Mouse (Mus musculus) monocyte, adult 5-6 weeks (primary cell): ENCODE results near the gene Sec14l1. TPM values are rescaled to one million over a fixed set of nuclear protein-coding genes. Genes with fewer than 3 reads are reported as not detected.
A peak's percentile ranks its signal among the peaks of the same experiment; 100 is the strongest.

Source experiments
- ATAC-seq: fragments of 153-309, 156-312 bp; replicated peaks from 2 replicates; pipeline ENCODE4 v1.8.0; 2017; ENCODE audit warnings: mild to moderate bottlenecking; ENCODE audit not compliant: low TSS enrichment, insufficient number of reproducible peaks, severe bottlenecking, poor library complexity, low FRiP score
- total RNA-seq: library from RNA; stranded (forward); fragments of 200-1000, 200-491, 200-594 nt; gene quantifications from 3 replicates; pipeline ENCODE4 v1.2.3, GENCODE M21; 2017

Sec14l1 gene
- total RNA-seq, 1 experiment from 2014 or later = 72.7 TPM

DNA sequence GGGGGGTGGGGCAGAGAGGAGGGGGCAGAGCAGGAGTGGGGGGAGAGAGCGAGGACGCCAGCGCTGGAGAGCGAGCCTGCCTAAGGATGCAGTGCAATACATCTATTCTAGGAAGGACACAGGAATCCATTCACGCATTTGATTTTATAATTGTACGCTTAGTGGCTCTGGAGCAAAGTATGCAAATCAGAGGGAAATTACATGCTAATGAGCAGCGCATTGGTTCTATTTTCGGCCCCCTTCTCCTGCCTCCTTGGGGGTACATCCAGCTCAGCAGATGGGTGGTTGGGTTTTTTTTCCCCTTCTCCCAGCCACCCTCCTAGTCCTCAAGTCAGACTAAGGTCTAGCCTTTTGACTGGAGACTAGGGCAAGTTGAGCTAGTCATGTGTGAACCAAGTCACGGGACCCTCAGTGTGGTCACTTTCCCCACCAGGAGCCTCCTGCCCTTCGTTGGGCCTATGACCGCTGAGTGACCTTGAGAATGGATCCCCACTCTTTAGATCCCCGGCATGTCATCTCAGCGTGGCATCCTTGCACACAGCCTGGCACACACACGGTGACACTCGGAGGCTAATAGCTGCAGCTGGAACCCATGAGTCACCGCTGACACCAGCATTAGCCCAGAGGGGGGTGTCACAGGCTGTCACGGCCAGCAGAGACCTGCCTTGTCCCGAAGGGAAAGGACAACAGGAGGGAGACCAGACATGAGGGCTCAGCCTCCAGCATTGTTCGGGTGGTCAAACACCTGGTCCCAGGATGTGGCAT, 55.0 kb downstream of the Sec14l1 start:
- ATAC-seq = no peak

DNA sequence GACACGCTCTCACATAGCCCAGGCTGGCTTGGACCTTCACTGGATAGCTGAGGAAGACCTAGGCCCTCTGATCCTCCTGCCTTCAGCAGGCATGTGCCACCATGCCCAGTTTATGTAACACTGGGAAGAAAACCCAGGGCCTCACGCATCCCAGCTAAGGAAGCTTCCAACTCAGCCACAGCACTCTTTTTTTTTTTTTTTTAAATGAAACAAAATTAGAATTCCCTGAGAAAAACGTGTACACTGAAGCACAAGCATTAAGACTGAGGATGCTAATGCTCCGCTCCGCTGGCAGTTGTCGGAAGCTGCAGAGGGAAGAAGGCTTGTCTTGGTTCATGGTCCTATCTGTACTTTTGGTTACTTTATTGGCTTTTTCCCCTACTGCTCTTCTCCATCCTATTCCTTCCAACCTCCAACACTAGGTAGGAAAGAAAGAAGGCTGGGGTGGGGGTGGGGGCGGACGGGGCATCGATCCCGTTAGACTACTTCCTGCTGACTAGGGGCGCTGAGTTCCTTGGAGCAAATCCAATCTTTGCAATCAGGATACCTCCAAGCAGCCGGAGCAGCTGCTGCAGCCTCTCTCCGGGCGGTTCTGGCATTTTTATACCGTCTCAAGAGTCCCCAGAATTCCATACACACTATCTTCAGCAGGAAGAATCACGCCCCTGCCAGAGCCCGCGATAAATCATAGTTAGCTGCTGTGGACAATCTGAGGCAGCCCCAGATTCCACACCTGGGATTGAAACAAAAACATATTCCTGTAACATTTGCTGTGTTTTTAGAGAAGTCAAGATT, 59.3 kb downstream of the Sec14l1 start:
- ATAC-seq = no peak

- ATAC-seq = 0 out of 2 replicates have a peak, but pooled peaks have one; percentile 20
Observed at GRCm38 (mm10) chr11:117174924-117175323, 60.0 kb downstream of the Sec14l1 start.

GRCm38 (mm10) chr11:117175472-117175871, 60.5 kb downstream of the Sec14l1 start:
- ATAC-seq = no peak

DNA sequence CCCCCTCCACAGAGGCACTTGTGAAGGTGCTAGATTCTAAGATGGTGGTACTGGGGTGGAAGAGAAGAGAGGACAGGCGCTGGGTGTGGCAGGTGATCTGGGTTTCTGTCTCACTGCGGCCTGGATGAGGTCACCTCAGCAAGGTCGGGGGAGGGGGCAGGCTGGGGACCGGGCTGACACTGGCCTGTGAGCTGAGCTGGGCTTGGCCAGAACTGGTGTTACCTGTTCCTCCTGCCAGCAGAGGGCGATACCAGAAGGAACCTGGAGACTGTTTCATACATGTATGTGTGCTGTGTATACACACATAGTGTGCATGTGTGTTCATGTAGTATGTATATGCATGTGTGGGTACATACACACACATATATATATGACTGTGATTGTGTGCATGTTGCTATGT, 61.3 kb downstream of the Sec14l1 start:
- 0 out of 2 replicates have a peak, but pooled peaks have one; percentile 46 for ATAC-seq

DNA sequence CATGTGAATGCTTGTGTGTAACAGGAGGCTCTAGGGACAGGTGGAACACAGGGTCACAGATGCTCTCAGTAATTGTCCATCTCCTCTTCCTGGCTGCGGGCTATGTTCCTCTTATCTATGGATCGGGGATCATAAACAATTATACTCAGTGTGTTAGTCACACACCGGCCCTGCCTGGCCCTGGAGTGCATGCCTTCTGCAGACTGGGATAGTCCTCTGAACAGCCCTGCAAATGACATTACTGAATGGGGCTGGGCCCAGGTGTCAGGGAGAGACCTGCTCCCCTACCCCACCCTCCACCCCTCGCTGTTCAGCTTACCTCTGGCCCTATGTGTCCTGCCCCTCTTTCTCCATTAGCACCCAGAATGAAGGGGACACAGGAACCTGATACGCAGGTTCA, 61.9 kb downstream of the Sec14l1 start:
- ATAC-seq = no peak

DNA sequence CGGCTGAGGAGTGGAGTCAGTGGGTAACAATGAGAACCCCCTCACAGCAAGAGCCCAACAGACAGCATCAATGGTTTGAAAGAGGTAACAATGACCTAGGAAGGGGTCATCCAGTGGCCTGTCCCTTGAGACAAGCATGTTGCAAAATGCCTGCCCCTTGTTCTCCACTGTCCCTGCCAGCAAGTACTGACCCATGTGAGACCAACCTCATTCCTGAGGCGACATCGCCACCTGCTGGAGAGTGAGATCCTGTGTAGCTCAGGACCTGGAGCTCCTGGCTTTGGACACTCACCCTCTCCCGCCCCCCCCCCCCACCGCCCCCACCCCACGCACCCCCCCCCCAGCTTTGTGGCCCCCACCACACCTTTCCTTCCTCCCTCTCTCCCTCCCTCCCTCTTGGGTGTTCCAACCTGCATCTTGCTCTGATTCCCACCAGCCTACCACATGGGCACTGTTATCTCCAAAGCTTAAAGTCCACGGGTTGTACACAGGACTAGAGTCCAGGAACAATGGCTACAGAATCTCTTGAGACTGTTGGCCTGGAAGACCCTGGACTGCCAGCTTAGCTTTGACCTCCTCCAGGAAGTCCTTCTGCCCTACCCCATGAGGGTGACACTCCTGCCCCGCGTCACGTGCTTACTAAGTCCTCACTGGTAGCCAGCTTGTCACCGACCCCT, 62.5 kb downstream of the Sec14l1 start:
- ATAC-seq = peak; percentile 74

- no peak for ATAC-seq
Observed at GRCm38 (mm10) chr11:117179902-117180301, 64.9 kb downstream of the Sec14l1 start.

DNA sequence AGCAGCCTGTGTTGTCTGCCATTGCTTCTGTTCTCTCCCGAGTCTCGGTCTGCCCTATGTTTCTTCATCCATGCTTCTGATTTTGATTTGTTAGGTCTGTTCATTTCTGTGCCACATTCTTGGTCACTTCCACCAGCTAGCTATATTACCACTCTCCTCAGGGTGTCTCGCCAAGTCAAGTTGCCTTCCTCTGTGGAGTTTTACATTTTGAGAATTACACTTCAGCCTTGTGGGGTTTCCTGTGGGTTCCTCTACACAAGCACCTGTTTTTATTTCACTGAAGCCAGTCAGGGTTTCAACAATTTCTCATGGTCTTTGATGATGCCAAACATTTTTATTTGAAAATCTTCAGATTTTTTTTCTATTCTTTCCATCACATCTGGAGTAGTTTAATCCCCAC, 67.8 kb downstream of the Sec14l1 start:
- no peak for ATAC-seq

GRCm38 (mm10) chr11:117183299-117183698, 68.3 kb downstream of the Sec14l1 start:
- no peak for ATAC-seq

DNA sequence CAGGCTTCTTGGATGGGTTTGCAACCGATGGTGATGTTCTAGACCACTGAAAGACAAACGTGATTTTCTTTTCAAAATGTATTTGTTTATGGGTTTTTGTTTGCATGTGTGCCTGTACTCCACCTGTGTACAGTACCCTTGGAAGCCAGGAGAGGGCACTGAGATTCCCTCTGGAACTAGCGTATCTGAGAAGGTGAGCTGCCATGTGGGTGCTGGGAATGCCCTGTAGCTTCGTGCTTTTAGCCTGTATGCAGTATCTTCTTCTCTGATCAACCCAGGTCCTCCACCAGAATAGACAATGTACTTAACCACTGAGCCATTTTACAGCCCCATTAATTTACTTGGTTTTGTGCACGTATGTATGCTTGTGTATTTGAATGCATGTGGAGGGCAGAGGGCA, 68.9 kb downstream of the Sec14l1 start:
- no peak for ATAC-seq

DNA sequence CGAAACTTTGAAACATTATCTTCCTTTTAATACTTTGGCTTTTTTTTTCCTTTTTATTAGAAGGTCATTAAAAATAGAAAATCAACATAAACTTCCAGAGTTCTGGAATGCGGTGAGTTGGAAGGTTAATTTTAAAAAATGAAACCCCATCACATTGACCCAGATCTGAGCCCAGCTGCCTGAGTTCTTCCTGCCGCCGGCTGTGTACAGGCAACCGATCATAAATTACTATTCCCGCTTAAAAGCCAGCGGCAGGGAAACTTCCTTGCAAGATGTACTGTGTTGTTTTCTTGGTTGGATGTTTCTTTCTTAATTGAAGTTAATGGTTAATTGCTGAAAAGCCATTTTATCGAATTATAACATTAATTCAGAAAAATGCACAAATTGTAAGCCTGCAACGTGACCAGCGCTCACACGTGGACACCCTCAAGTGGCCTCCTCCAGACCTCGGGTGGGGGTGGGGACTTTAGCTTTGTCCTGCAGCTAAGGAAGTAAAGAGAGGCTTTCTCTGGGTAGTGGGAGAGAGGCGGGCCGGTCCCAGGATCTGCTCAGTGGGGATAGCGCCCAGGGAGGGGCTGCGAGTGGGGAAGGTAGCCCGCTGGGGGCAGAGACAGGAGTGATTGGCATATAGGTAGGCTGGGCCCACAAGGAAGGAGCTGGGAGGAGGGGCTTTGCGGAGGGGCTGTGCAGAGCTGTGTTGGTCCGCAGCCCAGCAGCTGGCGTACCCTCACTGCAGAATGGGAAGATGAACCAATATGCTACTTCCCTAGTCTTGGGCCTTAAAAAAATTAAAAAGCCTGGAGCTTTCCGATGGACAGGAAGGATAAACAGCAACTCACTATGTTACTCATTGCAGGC, 70.3 kb downstream of the Sec14l1 start:
- no peak for ATAC-seq

DNA sequence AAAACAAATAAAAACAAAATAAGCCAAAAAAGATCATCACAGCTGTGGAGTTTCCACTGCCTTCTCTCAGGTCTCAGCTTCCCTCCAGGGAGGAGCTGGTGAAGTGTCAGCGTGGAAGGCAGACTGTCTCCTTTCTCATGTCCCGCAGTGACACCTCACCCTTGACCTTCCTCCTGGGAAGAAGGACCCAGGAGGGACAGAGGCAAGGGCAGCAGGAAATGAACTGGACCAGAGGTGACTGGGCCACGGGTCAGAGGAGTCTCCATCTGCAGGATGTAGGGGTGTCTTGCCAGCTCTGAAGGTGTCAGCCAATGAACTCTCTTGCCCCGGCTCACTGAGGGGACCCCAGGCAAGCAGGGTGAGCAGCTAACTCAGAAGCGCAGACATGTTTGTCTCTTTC, 76.6 kb downstream of the Sec14l1 start:
- ATAC-seq = no peak

GRCm38 (mm10) chr11:117194475-117194937, 79.5 kb downstream of the Sec14l1 start:
- peak; percentile 53 for ATAC-seq

DNA sequence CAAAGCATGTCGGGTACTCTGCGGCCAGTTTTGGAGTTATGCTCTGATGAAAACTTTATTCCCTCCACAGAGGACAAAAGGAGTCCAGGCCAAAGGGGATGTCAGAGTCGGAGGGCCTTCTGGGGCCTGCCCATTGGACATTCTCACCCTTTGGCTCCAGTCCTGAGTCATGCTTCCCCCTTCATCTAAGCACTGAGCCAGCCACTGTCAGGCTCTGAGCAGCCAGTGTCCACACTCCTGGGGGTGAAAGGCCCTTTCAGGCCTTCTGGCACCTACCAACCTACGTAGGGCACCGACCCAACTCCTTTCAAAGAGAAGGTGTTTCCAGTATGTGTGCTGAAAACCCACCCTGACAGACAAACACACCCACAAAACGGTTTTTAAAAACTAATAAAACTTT, 80.6 kb downstream of the Sec14l1 start:
- ATAC-seq = no peak

GRCm38 (mm10) chr11:117196681-117197080, 81.7 kb downstream of the Sec14l1 start:
- ATAC-seq = 0 out of 2 replicates have a peak, but pooled peaks have one; percentile 34

DNA sequence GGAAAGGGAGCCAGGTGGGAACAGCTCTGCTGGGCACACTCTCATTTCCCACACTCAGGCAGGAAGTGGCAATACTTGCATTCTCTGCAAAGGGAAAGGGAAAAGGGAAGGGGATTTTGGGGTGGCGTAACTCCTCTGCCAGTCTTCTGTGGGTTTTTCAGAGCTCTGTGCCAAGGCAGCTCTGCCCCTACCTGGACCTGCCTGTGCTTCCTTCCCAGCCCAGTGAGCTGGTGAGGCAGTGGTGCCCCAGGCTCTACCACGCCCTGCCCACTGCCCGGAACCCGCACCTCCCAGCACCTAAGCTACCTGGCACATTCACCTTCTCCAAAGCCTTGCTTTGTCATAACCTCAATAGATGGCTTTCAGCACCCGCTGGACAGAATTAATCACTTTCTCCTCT, 83.2 kb downstream of the Sec14l1 start:
- 0 out of 2 replicates have a peak, but pooled peaks have one; percentile 3 for ATAC-seq
